Mouse (Mus musculus): Measurements from ENCODE around the gene Tctex1d4. TPM values are rescaled to one million over a fixed set of nuclear protein-coding genes. Genes with fewer than 3 reads are reported as not detected.

Gene Tctex1d4
- polyA plus RNA-seq, 1 experiment from 2014 or later = not detected

DNA sequence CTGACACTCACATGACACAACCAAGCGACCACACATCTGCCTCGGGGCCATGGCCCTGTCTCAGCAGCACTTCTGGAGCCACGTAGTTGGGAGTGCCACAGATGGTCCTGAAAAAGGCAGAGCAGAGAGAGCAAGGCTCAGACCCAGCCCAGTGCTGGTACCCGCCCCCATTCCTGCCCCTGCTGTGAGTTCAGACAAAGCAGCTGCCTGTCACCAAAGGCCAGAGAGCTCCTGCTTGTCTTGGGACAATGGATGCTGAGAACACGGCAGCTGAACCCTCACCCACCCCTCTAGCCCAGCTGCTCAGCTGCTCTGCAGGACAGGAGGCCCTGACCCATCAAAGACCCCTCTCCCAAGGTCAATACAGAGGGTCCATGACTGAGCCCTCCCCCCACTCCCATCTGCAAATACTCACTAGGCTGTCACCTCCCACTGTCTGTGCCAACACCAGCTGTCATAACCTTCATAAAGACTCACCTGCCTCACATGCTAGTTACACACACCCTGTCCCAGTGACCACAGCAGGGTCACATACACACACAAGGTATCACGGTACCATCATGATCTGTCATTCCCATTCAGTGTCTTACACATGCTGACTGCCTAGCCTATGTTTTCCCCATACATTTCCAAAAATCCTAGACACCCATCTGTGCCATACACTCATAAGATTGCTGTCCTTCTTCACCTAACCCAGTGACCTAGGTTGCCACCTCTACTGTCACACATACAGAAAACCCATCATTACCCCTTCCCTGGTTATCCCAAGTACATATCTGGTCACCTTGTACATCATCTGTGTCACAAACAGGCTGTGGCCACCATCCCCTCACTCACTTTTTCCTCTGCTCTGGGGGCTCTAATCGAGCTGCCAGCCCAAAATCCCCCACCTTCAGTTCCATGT lies 5.5 kb downstream of the Tctex1d4 start:
- Histone ChIP-seq H3K27me3 (replicated peaks) (peaks cover 10% of the 10 kb centered on the region; the same call in 1 of the 2 replicates), H3K4me3 (replicated peaks) (peak overlapping the region; percentile 81), H3K27ac (no peak overlapping the region), H3K9ac (0 out of 2 replicates have a peak overlapping the region, but pooled peaks have one; percentile 85), H3K36me3 (peaks cover 9% of the 10 kb centered on the region; the same call in 1 of the 2 replicates), H3K4me2 (replicated peaks) (peak overlapping the region; percentile 96), H3K4me1 (replicated peaks) (peaks cover 20% of the 10 kb centered on the region), H3K9me3 (no peaks in the 10 kb centered on the region)
- WGBS = 56% methylated on average over 7 of the region's 7 CpGs
- ATAC-seq = no peak

DNA sequence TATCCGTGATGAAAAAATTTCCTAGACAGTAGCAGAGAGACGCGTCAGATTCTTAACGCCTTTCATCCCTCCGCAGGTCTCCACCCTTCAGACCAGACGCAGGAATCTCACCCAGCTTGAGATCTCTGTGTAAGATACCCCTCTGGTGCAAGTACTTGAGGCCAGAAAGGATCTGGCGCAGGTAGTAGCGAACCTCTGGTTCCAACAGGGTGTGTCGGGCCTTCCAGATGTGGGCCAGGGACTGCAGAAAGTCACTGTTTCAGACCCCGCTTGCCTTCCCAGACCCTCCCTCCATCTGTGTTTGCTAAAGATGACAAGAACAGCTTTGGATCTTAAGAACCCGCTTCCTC lies 6.2 kb downstream of the Tctex1d4 start:
- 28% methylated on average over 11 of the region's 11 CpGs for WGBS

DNA sequence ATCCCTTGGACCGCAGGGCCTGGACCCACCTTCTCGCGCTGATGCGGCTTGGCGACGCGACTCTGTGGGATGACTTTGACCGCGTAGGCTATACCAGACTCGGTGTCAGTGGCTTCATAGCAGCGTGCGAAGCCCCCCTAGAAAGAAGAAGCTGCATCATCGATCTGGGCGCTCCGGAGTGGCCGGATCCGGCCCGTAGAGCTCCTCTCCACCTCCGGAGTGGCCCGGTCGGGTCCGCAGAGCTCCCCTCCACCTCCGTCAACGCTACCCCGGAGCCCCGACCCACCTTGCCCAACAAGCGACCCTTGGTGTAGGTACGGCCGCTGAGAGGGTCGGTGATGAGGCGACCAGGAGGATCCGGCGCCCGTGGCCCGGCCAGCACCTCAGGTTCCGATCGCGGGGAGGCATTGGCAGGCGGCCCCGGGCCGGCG lies 6.8 kb downstream of the Tctex1d4 start:
- peak; percentile 9; the same call in 1 of the 2 replicates for ATAC-seq
- H3K4me3 ChIP-seq (replicated peaks) = peak overlapping the region; percentile 81
- peaks cover 10% of the 10 kb centered on the region; the same call in 1 of the 2 replicates for H3K27me3 ChIP-seq (replicated peaks)
- H3K27ac ChIP-seq = peak overlapping the region; percentile 27; the same call in 1 of the 2 replicates
- peak overlapping the region; percentile 96 for H3K4me2 ChIP-seq (replicated peaks)
- H3K4me1 ChIP-seq (replicated peaks) = peaks cover 20% of the 10 kb centered on the region
- under 1% methylated on average over 42 of the region's 42 CpGs for WGBS
- H3K9me3 ChIP-seq = no peaks in the 10 kb centered on the region
- peak overlapping the region; percentile 85 for H3K9ac ChIP-seq
- peaks cover 9% of the 10 kb centered on the region; the same call in 1 of the 2 replicates for H3K36me3 ChIP-seq

More for the DNA sequence above, 6.2 kb downstream of the Tctex1d4 start:
- peak overlapping the region; percentile 85; the same call in 1 of the 2 replicates for H3K9ac ChIP-seq
- H3K4me2 ChIP-seq (replicated peaks) = peak overlapping the region; percentile 96
- H3K36me3 ChIP-seq = peaks cover 9% of the 10 kb centered on the region; the same call in 1 of the 2 replicates
- ATAC-seq = no peak
- no peak overlapping the region for H3K27ac ChIP-seq
- peak overlapping the region; percentile 81 for H3K4me3 ChIP-seq (replicated peaks)
- H3K27me3 ChIP-seq (replicated peaks) = peaks cover 10% of the 10 kb centered on the region; the same call in 1 of the 2 replicates
- H3K4me1 ChIP-seq (replicated peaks) = peaks cover 20% of the 10 kb centered on the region
- H3K9me3 ChIP-seq = no peaks in the 10 kb centered on the region

DNA sequence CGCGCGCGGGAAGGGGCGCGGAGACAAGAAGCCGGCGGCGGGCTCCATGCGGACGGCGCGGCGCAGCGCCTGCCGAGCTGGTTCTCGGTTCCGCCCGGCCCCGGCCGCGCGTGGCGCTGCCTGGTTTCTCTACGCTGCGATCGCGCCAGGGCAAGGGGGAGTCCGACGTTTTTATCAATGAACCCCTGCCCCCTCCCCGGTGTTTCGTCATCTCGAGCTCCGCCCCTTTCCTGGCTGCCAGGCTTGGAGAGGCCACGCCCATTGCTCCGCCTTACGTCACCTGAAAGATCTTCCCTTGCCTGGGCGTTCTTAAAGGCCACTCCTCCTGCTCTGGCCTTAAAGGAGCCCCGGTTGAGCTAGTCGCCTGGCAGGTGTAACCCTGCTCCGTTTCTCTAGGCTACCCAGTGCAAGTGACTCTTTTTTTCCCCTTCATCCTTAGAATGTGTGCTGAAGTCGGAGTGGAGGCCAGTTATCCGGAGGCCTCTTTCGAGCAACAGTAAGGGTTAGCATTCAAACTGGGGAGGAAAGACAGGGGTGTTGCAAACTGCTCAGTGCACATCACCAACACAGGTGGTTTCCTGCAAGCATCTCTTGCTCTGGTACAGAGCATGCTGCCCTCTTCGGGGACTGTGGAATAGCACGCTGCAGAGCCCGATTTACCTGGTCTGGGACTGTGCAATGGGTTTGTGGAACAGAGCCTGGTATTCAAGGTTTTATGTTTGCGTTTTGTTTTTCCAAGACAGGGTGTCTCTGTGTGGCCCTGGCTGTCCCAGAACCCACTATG lies 7.4 kb downstream of the Tctex1d4 start, which contains the start of gene Plk3:
Gene Plk3 (minus strand): TSS at position 147 of the 784 bp plus-strand sequence.
- Histone ChIP-seq H3K9me3 (no peaks in the 10 kb centered on the region), H3K27me3 (replicated peaks) (peaks cover 10% of the 10 kb centered on the region; the same call in 1 of the 2 replicates), H3K4me2 (replicated peaks) (peak within 1 kb of the TSS; percentile 96), H3K36me3 (peaks cover 5% of the 10 kb centered on the region; the same call in 1 of the 2 replicates), H3K27ac (peak within 1 kb of the TSS; percentile 42), H3K4me1 (replicated peaks) (peaks cover 20% of the 10 kb centered on the region), H3K9ac (peak within 1 kb of the TSS; percentile 85), H3K4me3 (replicated peaks) (peak within 1 kb of the TSS; percentile 81)
- 1% methylated on average over 48 of the region's 48 CpGs for WGBS
- peak; percentile 87 for ATAC-seq

DNA sequence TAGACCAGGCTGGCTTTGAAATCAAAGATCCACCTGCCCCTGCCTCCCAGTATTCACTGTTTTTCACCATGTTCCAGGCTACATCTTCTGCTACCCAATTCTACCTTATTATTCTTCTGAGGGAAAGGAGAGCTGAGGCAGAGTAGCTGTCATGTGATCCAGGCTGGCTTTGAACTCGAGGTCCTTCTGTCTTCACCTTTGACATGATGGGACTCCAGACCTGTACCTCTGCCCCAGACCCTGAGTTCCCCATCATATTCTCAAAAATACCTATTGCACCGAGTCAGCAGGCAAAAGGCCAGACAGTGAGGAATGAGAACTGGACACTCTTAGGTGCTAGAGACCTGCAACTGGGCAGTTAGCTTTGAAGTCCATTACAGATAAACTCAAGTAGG lies 8.0 kb downstream of the Tctex1d4 start:
- Histone ChIP-seq H3K9ac (no peak overlapping the region), H3K27me3 (replicated peaks) (peaks cover 10% of the 10 kb centered on the region; the same call in 1 of the 2 replicates), H3K36me3 (0 out of 2 replicates have a peak, but pooled peaks cover 3% of the 10 kb centered on the region), H3K4me3 (replicated peaks) (no peak overlapping the region), H3K9me3 (no peaks in the 10 kb centered on the region), H3K4me1 (replicated peaks) (peaks cover 20% of the 10 kb centered on the region), H3K27ac (peak overlapping the region; percentile 42; the same call in 1 of the 2 replicates), H3K4me2 (replicated peaks) (peak overlapping the region; percentile 96)
- ATAC-seq = no peak
- WGBS = 36% methylated on average over 2 of the region's 2 CpGs

DNA sequence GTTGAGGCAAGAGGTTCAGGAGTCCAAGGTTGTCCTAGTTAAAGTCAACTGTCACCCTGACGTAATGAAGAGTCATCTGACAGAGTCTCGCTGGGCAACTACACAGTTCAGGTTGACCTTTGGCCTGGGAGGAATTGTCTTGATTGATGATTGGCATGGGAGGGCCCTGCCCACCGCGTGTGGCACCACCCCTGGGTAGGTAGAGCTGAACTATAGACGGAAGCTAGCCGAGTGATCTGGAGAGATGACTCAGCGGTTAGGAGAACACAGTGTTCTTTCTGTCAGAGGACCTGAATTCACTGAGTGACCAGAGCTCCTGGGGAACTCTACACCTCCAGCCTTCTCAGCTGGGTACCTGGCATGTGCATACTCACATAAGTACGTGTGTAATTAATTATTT lies 9.4 kb downstream of the Tctex1d4 start:
- 30% methylated on average over 8 of the region's 8 CpGs for WGBS
- Histone ChIP-seq H3K4me1 (replicated peaks) (peaks cover 20% of the 10 kb centered on the region), H3K9me3 (no peaks in the 10 kb centered on the region), H3K9ac (no peak overlapping the region), H3K4me2 (replicated peaks) (no peak overlapping the region; the same call in 1 of the 2 replicates), H3K4me3 (replicated peaks) (no peak overlapping the region), H3K27ac (peak overlapping the region; percentile 77), H3K27me3 (replicated peaks) (peaks cover 10% of the 10 kb centered on the region; the same call in 1 of the 2 replicates), H3K36me3 (no peaks in the 10 kb centered on the region)
- ATAC-seq = peak; percentile 80

DNA sequence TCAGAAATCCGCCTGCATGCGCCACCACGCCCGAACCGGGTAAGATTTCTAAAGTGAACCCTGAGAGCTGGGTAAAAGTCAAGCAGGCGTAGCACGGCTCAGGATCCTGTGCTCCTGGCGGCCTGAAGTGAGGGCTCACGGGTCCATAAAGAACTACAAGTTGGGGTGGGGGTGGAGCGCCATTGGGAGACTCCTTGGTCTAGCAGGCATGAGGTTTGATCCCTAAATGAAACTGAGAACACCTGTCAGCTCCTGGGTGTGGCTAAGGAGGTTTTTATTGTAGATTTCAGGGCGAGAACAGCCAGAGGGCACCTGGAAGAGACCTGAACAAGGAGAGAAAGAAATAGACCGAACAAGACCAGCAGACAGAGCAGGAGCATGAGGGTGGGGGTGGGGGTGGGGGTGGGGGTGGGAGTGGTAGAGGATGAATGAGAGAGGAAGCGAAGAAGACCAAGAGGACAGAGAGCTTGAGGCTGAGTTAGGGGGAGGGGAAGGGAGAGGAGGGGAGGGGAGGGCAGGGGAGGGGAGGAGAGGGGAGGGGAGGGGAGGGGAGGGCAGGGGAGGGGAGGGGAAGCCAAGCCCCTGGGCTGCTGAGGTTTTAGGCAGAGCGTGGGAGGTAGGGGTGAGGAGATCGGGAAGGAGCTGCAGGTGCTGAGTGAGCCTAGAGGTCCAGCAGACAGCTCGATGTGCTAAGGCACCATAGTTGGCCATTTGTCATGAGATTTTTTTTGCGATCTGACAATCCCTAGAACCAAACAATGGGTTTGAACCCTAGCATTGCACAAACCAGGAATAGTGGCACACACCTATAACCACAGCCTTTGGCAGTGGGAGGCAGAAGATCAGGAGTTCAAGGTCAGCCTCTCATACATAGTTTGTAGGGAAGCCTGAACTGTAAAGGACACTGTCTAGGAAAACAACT lies 12.0 kb downstream of the Tctex1d4 start:
- H3K4me1 ChIP-seq (replicated peaks) = peaks cover 8% of the 10 kb centered on the region; the same call in 1 of the 2 replicates
- H3K27me3 ChIP-seq (replicated peaks) = no peaks in the 10 kb centered on the region
- WGBS = 60% methylated on average over 16 of the region's 17 CpGs
- H3K9ac ChIP-seq = no peak overlapping the region
- no peak overlapping the region for H3K4me3 ChIP-seq (replicated peaks)
- H3K36me3 ChIP-seq = no peaks in the 10 kb centered on the region
- no peak overlapping the region for H3K27ac ChIP-seq
- no peak for ATAC-seq
- H3K9me3 ChIP-seq = no peaks in the 10 kb centered on the region
- H3K4me2 ChIP-seq (replicated peaks) = no peak overlapping the region

DNA sequence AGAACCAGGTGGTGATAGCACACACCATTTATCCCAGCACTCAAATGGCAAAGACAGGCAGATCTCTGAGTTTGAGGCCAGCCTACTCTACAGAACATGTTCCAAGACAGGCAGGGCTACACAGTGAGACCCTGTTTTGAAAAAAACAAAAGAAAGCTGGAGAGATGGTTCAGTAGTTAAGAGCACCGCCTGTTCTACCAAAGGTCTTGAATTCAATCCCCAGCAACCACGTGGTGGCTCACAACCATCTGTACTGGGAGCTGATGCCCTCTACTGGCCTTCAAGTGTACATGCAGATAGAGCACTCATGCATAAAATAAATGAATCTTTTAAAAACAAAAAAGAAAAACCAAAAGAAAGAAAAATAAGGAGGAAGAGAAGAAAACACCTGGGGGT lies 12.6 kb downstream of the Tctex1d4 start:
- Histone ChIP-seq H3K4me1 (replicated peaks) (peaks cover 5% of the 10 kb centered on the region; the same call in 1 of the 2 replicates), H3K9me3 (no peaks in the 10 kb centered on the region), H3K27me3 (replicated peaks) (no peaks in the 10 kb centered on the region), H3K4me3 (replicated peaks) (no peak overlapping the region), H3K9ac (no peak overlapping the region), H3K4me2 (replicated peaks) (no peak overlapping the region), H3K36me3 (no peaks in the 10 kb centered on the region), H3K27ac (no peak overlapping the region)
- no peak for ATAC-seq
- WGBS = 8% methylated on average over 2 of the region's 2 CpGs

DNA sequence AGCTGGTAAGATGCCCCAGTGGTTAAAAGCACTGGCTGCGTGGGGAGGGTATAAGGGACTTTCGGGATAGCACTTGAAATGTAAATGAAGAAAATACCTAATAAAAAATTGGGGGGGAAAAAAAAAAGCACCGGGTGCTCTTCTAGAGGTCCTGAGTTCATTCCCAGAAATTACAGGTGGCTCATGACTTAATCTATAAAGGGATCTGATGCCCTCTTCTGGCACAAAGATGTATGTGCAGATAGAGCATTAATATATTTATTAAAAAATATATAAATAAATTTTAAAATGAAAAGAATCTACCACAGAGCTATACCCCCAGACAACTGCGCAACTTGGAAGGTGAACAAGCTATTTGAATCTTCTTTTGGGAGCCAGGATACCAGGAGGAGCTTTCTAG lies 14.0 kb downstream of the Tctex1d4 start:
- WGBS = 39% methylated on average over 4 of the region's 4 CpGs
- no peak overlapping the region for H3K27ac ChIP-seq

DNA sequence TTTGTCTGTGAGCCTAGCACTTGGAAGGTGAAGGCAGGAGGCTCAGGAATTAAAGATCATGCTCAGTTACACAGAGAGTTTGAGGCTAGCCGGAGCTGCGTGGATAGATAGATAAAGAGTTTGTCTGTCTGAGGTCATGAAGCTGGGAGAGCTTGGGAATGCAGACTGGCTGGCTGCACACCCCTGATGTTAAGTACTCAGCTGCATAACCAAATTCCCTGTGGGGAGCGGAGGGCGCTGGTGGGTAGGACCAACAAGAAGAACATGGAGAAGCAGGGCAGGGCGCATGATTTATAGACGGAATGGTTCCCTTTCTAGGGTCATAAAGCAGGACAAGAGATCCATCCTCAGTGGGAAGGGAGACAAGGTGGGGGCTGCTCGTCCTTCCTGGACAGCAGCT lies 16.4 kb downstream of the Tctex1d4 start:
- H3K9ac ChIP-seq = no peak overlapping the region
- H3K27ac ChIP-seq = no peak overlapping the region
- no peak for ATAC-seq
- H3K4me2 ChIP-seq (replicated peaks) = no peak overlapping the region
- no peak overlapping the region for H3K4me3 ChIP-seq (replicated peaks)
- H3K4me1 ChIP-seq (replicated peaks) = no peaks in the 10 kb centered on the region
- H3K27me3 ChIP-seq (replicated peaks) = no peaks in the 10 kb centered on the region
- WGBS = 39% methylated on average over 7 of the region's 7 CpGs
- H3K36me3 ChIP-seq = no peaks in the 10 kb centered on the region
- no peaks in the 10 kb centered on the region for H3K9me3 ChIP-seq

More for the DNA sequence above, 14.0 kb downstream of the Tctex1d4 start:
- Histone ChIP-seq H3K4me2 (replicated peaks) (no peak overlapping the region), H3K9ac (no peak overlapping the region), H3K9me3 (no peaks in the 10 kb centered on the region), H3K4me1 (replicated peaks) (no peaks in the 10 kb centered on the region), H3K4me3 (replicated peaks) (no peak overlapping the region), H3K27me3 (replicated peaks) (no peaks in the 10 kb centered on the region), H3K36me3 (no peaks in the 10 kb centered on the region)
- no peak for ATAC-seq

DNA sequence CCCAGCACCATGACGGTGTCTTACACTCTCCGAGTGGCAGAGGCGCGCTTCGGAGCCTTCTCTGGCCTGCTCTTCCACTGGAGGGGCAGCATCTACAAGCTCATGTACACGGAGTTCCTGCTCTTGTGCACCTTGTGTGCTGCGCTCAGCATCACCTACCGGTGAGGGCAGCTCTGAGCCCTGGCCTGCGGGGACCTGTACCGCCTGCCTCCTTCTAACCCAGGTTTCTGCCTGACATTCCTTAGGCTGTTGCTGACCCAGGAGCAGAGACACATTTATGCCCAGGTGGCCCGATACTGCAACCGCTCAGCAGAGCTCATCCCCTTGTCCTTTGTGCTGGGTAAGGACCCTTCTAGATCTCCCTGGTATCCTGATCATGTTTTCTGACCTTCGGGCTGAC lies 18.7 kb downstream of the Tctex1d4 start:
- Histone ChIP-seq H3K4me3 (replicated peaks) (no peak overlapping the region), H3K36me3 (peaks cover 2% of the 10 kb centered on the region), H3K4me1 (replicated peaks) (no peaks in the 10 kb centered on the region), H3K4me2 (replicated peaks) (no peak overlapping the region), H3K9ac (no peak overlapping the region), H3K27me3 (replicated peaks) (no peaks in the 10 kb centered on the region), H3K9me3 (no peaks in the 10 kb centered on the region), H3K27ac (no peak overlapping the region)
- 91% methylated on average over 13 of the region's 13 CpGs for WGBS
- ATAC-seq = no peak
